Mouse (Mus musculus) ovary, postnatal 10 days (tissue): ENCODE data around the gene Ggt5.

Experiments used
- DNase-seq: peaks from one replicate; pipeline ENCODE4 v3.0.0; 2022; ENCODE audit warnings: low spot score

The Ggt5 gene

GRCm38 (mm10) chr10:75568441-75568840 is 20.7 kb upstream of the Ggt5 start:
- no peak for DNase-seq

- no peak for DNase-seq
These were observed 20.3 kb upstream of the Ggt5 start for GRCm38 (mm10) chr10:75568851-75569250.

DNA sequence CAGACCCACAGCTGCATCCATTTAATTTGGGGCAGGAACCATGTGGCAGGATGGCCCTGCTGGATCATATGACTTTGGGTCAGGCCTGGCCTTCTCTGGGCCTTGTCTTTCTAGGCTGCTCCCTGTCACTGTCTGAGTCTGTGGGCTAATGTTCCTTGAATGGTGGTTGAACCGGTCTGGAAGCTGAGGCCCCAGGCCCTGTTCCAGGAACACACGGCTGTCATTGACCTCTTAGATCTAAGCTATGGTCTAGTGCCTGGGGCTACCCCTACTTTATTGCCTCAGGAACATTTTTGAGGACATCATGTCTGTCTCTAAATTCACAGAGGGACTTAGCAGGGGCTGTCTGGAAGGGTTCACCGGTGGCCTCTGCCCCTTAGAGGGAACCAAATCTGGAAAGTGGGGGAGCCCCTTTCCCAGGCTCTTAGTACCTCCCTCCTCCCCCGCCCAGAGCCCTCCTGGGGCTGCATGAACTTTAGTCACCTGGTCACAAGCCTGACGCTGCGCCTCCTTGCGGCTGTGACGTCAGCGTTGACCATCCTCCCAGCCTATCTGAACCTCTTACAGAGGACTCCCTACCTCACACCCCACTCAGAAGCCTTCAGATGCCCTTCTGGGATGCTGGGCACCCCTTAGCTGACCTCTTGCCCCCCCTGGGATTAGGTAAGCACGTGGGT is 18.0 kb upstream of the Ggt5 start:
- no peak for DNase-seq

DNA sequence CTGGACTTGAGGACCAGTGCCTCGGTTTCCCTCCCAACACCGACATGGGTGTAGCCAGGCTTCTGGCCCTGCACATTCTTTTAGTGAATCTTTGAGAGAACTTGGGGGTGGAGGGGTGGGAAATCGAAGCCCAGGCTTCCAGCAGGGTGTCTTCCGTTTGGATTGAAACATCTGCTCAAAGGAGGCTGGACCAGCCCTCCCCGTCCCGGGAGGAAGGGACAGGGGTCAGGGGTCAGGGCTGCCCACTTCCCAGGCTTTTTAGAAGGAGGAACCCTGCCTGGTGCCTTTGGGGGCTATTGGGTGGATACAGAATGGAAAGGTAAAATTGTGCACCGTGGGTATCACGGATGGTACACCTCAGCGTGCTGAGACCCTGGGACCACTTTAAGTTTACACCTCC is 17.2 kb upstream of the Ggt5 start:
- DNase-seq, result no peak

DNA sequence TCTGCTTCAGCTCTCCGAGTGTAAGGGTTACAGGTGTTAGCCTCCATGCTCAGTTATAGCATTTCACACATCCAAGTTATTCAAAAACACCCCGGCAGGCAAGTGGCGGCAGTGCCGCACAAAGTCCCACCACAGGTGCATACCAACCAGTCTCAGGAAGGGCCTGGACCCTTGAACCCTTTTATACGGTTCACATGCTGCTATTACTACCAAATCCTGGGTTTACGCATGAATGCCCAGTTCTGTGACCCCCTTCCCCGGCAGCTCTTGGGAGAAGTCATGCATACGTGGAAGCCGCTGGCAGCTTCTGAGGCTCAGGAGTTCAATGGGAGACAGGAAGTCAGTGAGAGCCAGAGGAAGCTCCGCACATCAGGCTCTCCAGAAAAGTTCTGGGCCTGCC is 16.0 kb upstream of the Ggt5 start:
- DNase-seq, result no peak

DNA sequence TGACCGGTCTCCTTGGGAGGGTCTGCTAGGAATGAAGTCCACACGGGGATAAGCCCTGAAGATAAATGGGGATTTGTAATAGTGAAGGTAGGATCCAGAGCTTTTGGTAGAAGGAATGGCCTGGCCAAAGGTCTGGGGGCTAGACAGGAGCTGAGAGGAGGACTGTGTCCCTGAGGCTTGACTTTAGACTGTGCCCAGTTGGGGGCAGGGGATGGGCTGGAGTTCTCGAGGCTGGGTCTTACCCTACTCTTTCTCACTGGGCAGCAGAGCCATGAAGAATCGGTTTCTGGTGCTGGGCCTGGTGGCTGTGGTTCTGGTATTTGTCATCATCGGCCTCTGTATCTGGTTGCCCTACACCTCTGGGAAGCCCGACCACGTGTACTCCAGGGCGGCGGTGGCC is 15.2 kb upstream of the Ggt5 start:
- DNase-seq, result no peak

- DNase-seq, result no peak
These were observed 10.0 kb upstream of the Ggt5 start for GRCm38 (mm10) chr10:75579129-75579528.

- peak; percentile 88 for DNase-seq
These were observed 3.1 kb upstream of the Ggt5 start for GRCm38 (mm10) chr10:75585876-75586552.

DNA sequence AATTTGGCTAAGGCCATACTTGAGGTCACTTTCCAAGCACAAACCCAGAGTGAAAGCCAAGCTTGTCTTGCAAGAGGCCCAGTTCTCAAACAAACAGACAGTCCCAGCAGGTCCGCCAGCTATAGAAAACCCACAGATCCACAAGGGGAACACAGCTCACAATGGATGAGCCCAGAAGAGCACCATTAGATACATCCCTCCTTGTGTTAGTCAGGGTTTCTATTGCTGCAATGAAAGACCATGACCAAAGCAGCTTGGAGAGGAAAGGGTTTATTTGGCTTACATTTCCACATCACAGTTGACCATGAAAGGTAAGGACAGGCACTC is 2.6 kb upstream of the Ggt5 start:
- DNase-seq, result no peak

DNA sequence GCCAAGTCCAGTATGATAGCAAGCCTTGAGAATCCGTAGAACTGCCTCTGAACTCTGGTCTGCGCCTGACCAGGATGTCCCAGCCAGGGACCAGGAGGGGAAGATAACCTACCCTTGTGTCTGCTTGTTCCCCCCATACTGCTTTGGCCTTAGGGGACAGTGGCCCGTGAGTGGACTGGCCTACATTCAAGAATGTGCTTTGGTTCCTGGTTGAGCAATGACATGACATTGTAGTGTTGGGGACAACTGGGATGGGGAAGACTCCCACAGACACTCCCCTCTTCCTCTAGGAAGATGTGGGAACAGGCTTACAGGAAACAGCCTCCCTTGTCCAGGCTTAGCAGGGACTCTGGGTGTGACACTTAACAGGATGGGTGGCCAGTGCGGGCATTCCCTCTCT is 1.4 kb upstream of the Ggt5 start:
- no peak for DNase-seq

DNA sequence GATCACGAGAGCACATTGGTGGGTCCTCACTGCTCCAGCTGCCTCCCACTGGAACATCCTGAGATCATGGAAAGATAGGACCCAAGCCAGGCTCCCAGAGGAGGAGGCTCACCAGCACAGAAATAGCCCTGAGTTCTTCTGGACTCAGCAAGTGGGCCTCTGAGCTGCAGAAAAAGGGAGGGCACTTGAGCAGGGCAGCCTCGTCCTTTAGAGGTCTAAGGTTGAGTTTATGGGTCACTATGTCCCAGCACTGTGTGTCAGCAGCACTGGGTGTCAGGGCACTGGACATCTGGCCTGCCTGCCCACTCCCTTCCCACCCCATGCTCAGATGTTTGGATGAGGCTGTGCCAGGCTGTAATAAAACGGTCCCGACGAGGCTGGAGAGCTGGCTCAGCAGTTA is 804 bp upstream of the Ggt5 start:
- DNase-seq, result no peak

DNA sequence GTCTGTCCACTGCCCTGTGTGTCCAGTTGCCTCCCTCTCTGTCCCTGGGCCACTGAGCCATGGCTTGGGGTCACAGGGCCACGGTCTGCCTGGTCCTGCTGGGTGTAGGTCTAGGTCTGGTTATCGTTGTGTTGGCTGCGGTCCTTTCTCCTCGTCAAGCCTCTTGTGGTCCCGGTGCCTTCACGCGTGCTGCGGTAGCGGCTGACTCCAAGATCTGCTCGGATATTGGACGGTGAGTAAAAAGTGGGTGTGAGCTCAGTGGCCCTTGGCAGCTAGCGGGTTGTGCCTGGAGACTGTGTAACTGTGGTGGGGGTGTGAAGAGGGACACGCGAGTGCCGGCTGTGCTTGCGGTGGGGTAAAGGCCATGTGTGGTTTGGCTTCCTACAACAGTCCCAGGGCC is 511 bp downstream of the Ggt5 start:
- no peak for DNase-seq

- no peak for DNase-seq
These were observed 2.2 kb downstream of the Ggt5 start for GRCm38 (mm10) chr10:75591211-75591894.

GRCm38 (mm10) chr10:75592585-75592984 is 3.4 kb downstream of the Ggt5 start:
- no peak for DNase-seq

- DNase-seq, result peak; percentile 43
These were observed 6.8 kb downstream of the Ggt5 start for GRCm38 (mm10) chr10:75595981-75596380.

GRCm38 (mm10) chr10:75600189-75600730 is 11.1 kb downstream of the Ggt5 start:
- no peak for DNase-seq

- no peak for DNase-seq
These were observed 16.2 kb downstream of the Ggt5 start for GRCm38 (mm10) chr10:75605162-75605846.

GRCm38 (mm10) chr10:75607253-75607652 is 18.1 kb downstream of the Ggt5 start:
- no peak for DNase-seq

DNA sequence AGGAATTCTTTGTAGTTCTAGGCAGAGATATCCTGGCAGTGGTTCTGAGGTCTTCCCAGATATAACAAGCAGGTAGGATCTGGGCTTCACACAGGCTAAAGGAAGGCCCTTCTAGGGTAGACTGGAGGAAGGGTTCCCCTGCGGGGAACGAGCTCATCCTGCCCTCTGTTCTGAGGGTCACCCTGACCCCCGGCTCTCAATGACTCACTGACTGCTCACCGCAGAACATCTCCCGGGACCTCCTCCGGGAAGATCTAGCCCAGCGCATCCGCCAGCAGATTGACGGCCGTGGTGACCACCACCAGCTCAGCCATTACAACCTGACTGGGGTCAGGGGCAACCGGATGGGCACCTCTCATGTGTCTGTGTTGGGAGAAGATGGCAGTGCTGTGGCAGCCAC is 19.8 kb downstream of the Ggt5 start:
- DNase-seq, result no peak

DNA sequence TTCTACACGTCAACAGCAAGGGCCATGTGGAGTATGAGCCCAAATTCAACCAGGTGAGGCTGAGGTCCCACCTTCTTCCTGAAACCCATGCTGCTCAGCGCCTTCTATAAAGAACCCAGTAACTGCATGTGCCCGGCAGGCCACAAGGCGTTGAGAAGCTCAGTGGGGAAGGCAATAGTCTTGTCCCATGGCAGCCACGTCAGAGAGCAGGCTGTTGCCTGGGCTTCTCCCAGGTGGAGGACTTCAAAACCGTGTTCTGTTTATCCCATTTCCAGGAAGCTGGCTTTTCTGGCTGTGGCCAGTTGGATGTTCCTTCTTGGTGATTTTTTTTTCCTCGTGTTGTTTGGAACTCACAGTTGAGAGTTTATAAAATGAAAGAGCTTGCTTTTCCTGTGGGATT is 21.3 kb downstream of the Ggt5 start:
- no peak for DNase-seq

DNA sequence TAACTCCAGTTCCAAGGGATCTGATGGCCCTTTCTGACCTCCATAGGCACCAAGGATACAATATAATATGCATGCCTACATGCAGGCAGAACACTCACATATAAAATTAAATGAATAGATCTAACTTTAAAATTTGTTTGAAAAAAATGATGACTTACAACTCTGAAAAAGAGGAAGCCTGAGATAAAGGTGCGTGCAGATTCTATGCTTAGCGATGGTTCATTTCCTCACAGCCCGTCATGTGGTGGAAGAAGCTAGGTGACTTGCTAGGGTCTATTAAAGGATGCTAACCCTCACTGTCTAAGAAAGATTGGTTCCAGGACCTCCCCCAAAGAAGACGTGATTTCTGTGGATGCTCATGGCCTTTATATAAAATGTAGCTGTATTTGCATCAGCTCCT is 26.9 kb downstream of the Ggt5 start:
- no peak for DNase-seq

DNA sequence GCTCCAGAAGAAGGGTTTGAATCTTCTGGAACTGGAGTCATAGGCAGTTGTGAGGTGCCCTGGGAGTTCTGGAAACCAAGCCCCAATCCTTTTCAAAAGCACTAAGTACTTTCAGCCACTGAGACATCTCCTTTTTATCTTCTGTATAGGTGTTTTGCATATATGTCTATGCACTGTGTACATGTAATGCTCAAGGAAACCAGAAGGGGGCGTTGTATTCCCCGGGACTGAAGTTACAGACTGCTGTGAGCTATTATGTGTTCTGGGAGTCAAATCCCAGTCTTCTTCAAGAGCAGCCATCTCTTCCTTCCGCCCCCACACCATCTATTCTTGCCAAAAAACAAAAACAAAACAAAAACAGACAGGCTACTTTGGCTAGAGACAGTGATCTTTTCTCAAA is 31.7 kb downstream of the Ggt5 start:
- no peak for DNase-seq

DNA sequence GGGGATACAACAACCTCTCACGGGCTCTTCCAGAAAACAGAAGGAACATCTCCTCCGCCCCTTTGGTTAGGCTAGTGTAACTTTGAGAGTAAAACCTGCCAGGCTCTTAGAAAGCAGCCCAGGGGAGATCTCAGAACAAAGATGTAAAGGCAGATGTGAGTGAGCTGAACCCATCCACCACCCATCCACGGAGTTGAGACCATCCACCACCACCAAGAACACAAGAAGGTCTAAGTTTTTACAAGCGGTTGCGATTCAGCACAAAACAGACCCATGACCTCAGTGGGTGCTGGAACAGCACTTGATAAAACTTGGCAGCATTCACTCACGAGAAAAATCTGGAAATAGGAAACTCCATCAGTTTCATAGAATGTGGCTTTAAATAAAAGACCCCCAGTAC is 36.8 kb downstream of the Ggt5 start:
- DNase-seq, result no peak
